Mouse (Mus musculus) cerebellum, adult 2 months (tissue): ENCODE measurements around the gene Tnfsf13b.

ENCODE experiments used
- CTCF ChIP-seq: fragments of 200-500 bp; IDR thresholded peaks from 2 replicates; pipeline ENCODE4 v1.5.1; 2011; ENCODE audit warnings: low read depth, mild to moderate bottlenecking, control low read depth, low read length, moderate library complexity, borderline replicate concordance; ENCODE audit not compliant: insufficient read depth
- POLR2A ChIP-seq: fragments of 200-500 bp; IDR thresholded peaks from 2 replicates; pipeline ENCODE4 v1.6.1; 2011; ENCODE audit warnings: low read length, control low read depth, borderline replicate concordance; ENCODE audit not compliant: insufficient read depth

GRCm38 (mm10) chr8:10066906-10067305, 60.6 kb downstream of the Tnfsf13b start:
- TF ChIP-seq CTCF (no peak), POLR2A (no peak)
